Mouse (Mus musculus) sigmoid colon, adult 10 weeks (tissue): ENCODE results near the gene Fam20a. TPM values are rescaled to one million over a fixed set of nuclear protein-coding genes. Genes with fewer than 3 reads are reported as not detected.

ENCODE experiments used
- polyA plus RNA-seq: library from polyadenylated mRNA; stranded (reverse); fragments of 350-450 nt; fragmentation: Illumina TruSeq; extraction: RNeasy Lipid Tissue Mini Kit (QIAGEN cat#74804); gene quantifications from one replicate; pipeline ENCODE4 v1.2.3, GENCODE M21; 2014; ENCODE audit warnings: low read depth, low replicate concordance

Fam20a gene
- polyA plus RNA-seq: 0.82 TPM

DNA sequence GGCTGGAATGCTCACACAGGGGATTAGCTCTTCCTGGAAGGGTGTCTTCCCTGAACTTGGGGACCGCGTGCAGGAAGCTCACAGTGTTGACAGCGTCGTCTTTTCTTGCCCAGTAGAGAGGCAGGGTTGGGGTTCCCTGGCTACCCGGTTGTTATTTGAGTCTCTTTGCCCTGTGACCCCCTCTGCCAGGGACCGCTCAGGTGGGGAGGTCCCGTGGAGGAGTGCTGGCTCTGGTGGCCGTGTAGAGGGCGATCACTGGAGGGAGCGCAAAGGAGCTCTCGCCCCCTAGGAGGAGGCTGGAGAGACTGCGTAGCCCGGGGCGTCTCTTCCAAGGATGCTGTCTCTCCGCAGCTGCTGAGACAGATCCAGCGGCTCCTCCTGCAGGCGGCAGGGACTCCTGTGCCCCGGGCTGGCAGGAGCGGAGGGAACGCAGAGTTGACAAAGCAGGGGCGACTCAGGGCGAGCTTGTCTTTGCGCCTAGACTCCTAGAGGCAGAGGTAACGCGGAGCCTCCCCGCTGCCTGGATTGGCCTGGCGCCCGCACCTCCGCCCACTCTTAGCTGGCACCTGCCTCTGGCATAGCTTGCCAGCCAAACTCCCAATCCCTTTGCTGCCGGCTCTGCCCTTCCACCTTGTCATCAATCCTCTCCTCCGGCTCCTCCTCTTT lies at the start of gene Fam20a:
TSS of gene Fam20a (minus strand) at position 499 of the 666 bp plus-strand sequence.

DNA sequence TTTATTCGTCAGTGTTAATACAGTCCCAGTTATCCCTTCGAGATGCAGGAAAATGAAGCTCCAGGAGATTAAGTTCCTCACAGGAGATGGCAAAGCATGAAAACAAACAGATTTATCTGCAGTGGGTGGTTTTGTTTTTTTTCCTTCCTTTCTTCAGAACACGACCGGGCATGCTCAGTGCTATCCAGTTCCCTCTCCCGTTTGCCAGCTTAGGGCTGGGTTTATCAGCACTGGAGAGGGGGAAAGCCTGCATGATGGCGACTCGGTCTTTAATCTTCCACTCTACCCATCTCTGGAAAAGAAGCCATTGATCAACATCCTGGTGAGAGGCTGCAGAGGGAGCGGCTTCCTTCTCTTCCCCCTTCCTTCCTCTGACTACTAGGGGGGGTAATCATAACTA lies 72.9 kb downstream of the Fam20a start, which contains the start of gene Prkar1a:
TSS of gene Prkar1a (plus strand) at position 200 of the 400 bp plus-strand sequence.

Other genes starting within 250 kb of the Fam20a start
- 5.3 TPM for gene Arsg, start 248.9 kb downstream of the Fam20a start, polyA plus RNA-seq
- gene Slc16a6, start 248.7 kb downstream of the Fam20a start, polyA plus RNA-seq: 8.8 TPM
- gene Wipi1, start 110.3 kb downstream of the Fam20a start, polyA plus RNA-seq: 32.4 TPM
- gene Prkar1a, start 72.9 kb downstream of the Fam20a start, polyA plus RNA-seq: 220 TPM
- not detected for gene 1700012B07Rik, start 105.8 kb upstream of the Fam20a start, polyA plus RNA-seq